Mouse (Mus musculus) myocyte (in vitro differentiated cells): ENCODE measurements around the gene Bst2. TPM values are rescaled to one million over a fixed set of nuclear protein-coding genes. Genes with fewer than 3 reads are reported as not detected.

ENCODE experiments used
- H3K27me3 ChIP-seq: one replicate; pipeline ENCODE4 v1.6.1; 2011; ENCODE audit not compliant: control insufficient read depth, insufficient read depth, insufficient read length
- H3K36me3 ChIP-seq: one replicate; pipeline ENCODE4 v1.6.1; 2011; ENCODE audit not compliant: control insufficient read depth, insufficient read depth
- H3K4me2 ChIP-seq: one replicate; pipeline ENCODE4 v1.6.1; 2011; ENCODE audit warnings: low read depth, control low read depth
- H3K4me3 ChIP-seq: one replicate; pipeline ENCODE4 v1.5.1; 2011; ENCODE audit warnings: mild to moderate bottlenecking, control low read depth, moderate library complexity
- H3K79me2 ChIP-seq: one replicate; pipeline ENCODE4 v1.6.1; 2011; ENCODE audit not compliant: control insufficient read depth, insufficient read depth
- H3ac ChIP-seq: one replicate; pipeline ENCODE4 v1.6.1; 2011; ENCODE audit not compliant: control insufficient read depth, insufficient read length
- CEBPB ChIP-seq: IDR thresholded peaks from 2 replicates; pipeline ENCODE4 v1.6.1; 2011; ENCODE audit warnings: mild to moderate bottlenecking, moderate library complexity; ENCODE audit not compliant: poor library complexity, insufficient read depth, severe bottlenecking
- E2F4 ChIP-seq: IDR thresholded peaks from one replicate; pipeline ENCODE4 v1.6.1; 2011; ENCODE audit warnings: mild to moderate bottlenecking, control low read depth, moderate library complexity; ENCODE audit not compliant: insufficient read depth
- MAX ChIP-seq: IDR thresholded peaks from one replicate; pipeline ENCODE4 v1.6.1; 2011; ENCODE audit warnings: low read depth, mild to moderate bottlenecking, control low read depth
- MYOD1 ChIP-seq, 3 experiments: IDR thresholded peaks; one replicate each; pipeline ENCODE4 v1.6.1; 2011; ENCODE audit warnings: control low read depth in 2 of 3, low read depth in 2 of 3, mild to moderate bottlenecking in 2 of 3, moderate library complexity in 1 of 3; ENCODE audit not compliant: insufficient read length in 2 of 3, control insufficient read depth in 1 of 3
- MYOG ChIP-seq, 3 experiments: IDR thresholded peaks; one replicate each; pipeline ENCODE4 v1.6.1; 2011; ENCODE audit warnings: control low read depth in 2 of 3, low read depth in 2 of 3, mild to moderate bottlenecking in 2 of 3; ENCODE audit not compliant: insufficient read length in 2 of 3, control insufficient read depth in 1 of 3, insufficient read depth in 1 of 3
- POLR2A ChIP-seq: IDR thresholded peaks from one replicate; pipeline ENCODE4 v1.6.1; 2011; ENCODE audit warnings: low read depth, mild to moderate bottlenecking, control low read depth, moderate library complexity; ENCODE audit not compliant: insufficient read length
- POLR2AphosphoS2 ChIP-seq: IDR thresholded peaks from one replicate; pipeline ENCODE4 v1.6.1; 2011; ENCODE audit warnings: low read depth, control low read depth; ENCODE audit not compliant: insufficient read length
- REST ChIP-seq: IDR thresholded peaks from one replicate; pipeline ENCODE4 v1.6.1; 2011; ENCODE audit warnings: mild to moderate bottlenecking, control low read depth, moderate library complexity; ENCODE audit not compliant: insufficient read depth, insufficient read length
- SRF ChIP-seq: IDR thresholded peaks from one replicate; pipeline ENCODE4 v1.6.1; 2011; ENCODE audit warnings: low read depth; ENCODE audit not compliant: control insufficient read depth, insufficient read length
- TCF12 ChIP-seq: IDR thresholded peaks from one replicate; pipeline ENCODE4 v1.6.1; 2011; ENCODE audit warnings: mild to moderate bottlenecking, control low read depth; ENCODE audit not compliant: poor library complexity, insufficient read depth, severe bottlenecking
- TCF3 ChIP-seq: IDR thresholded peaks from one replicate; pipeline ENCODE4 v1.6.1; 2011; ENCODE audit warnings: low read depth, control low read depth; ENCODE audit not compliant: insufficient read length
- USF1 ChIP-seq: IDR thresholded peaks from one replicate; pipeline ENCODE4 v1.6.1; 2011; ENCODE audit warnings: low read depth, mild to moderate bottlenecking, control low read depth, moderate library complexity
- polyA plus RNA-seq: library from polyadenylated mRNA; unstranded; fragments of >200 nt; fragmentation: generic; extraction: Trizol; gene quantifications from one replicate; pipeline ENCODE4 v1.2.1, GENCODE M21; 2012; ENCODE audit warnings: missing spikeins

The Bst2 gene
- polyA plus RNA-seq, 1 experiment, result 33.9 TPM

GRCm38 (mm10) chr8:71528362-71529073 is 8.7 kb downstream of the Bst2 start:
- no peak overlapping the region for H3K4me3 ChIP-seq
- peaks cover 8% of the 10 kb centered on the region for H3K27me3 ChIP-seq
- H3K36me3 ChIP-seq, result no peaks in the 10 kb centered on the region
- H3ac ChIP-seq, result no peak overlapping the region
- no peak overlapping the region for H3K4me2 ChIP-seq
- H3K79me2 ChIP-seq, result no peaks in the 10 kb centered on the region
- TF ChIP-seq USF1 (no peak), MYOG (IDR thresholded peaks at IDR 0.05; ENCODE audit: control insufficient read depth in 1 of 3, insufficient read depth in 1 of 3, insufficient read length in 2 of 3, low read depth in 2 of 3) (no peak), MYOD1 (IDR thresholded peaks at IDR 0.05; ENCODE audit: control insufficient read depth in 1 of 3, insufficient read length in 2 of 3, low read depth in 2 of 3) (no peak), TCF3 (no peak), POLR2AphosphoS2 (no peak), CEBPB (no peak), SRF (no peak), POLR2A (no peak), TCF12 (no peak), REST (no peak), E2F4 (no peak), MAX (no peak)

GRCm38 (mm10) chr8:71527162-71527870 is 9.9 kb downstream of the Bst2 start:
- Histone ChIP-seq H3K4me2 (no peak overlapping the region), H3K36me3 (no peaks in the 10 kb centered on the region), H3K79me2 (no peaks in the 10 kb centered on the region), H3K4me3 (no peak overlapping the region), H3ac (no peak overlapping the region), H3K27me3 (peaks cover 8% of the 10 kb centered on the region)
- TF ChIP-seq CEBPB (no peak), E2F4 (no peak), MYOD1 (IDR thresholded peaks at IDR 0.05; ENCODE audit: control insufficient read depth in 1 of 3, insufficient read length in 2 of 3, low read depth in 2 of 3) (no peak), POLR2AphosphoS2 (no peak), TCF12 (no peak), MYOG (IDR thresholded peaks at IDR 0.05; ENCODE audit: control insufficient read depth in 1 of 3, insufficient read depth in 1 of 3, insufficient read length in 2 of 3, low read depth in 2 of 3) (no peak), REST (no peak), MAX (no peak), TCF3 (no peak), POLR2A (no peak), SRF (no peak), USF1 (no peak)

GRCm38 (mm10) chr8:71526272-71526671 is 11.0 kb downstream of the Bst2 start:
- Histone ChIP-seq H3K36me3 (no peaks in the 10 kb centered on the region), H3ac (no peak overlapping the region), H3K4me3 (no peak overlapping the region), H3K4me2 (no peak overlapping the region), H3K27me3 (peaks cover 8% of the 10 kb centered on the region), H3K79me2 (no peaks in the 10 kb centered on the region)
- TF ChIP-seq POLR2AphosphoS2 (no peak), POLR2A (no peak), TCF12 (no peak), USF1 (no peak), MAX (no peak), TCF3 (no peak), SRF (no peak)

- Histone ChIP-seq H3K4me3 (no peak within 1 kb of the TSS), H3K79me2 (no peaks in the 10 kb centered on the region), H3K36me3 (no peaks in the 10 kb centered on the region), H3K4me2 (no peak within 1 kb of the TSS), H3K27me3 (peaks cover 8% of the 10 kb centered on the region), H3ac (no peak within 1 kb of the TSS)
- no peak for TF ChIP-seq USF1
- TF ChIP-seq E2F4, result no peak
These were observed 11.8 kb downstream of the Bst2 start, which contains the start of gene Ccdc194 for GRCm38 (mm10) chr8:71525226-71526050. Gene Ccdc194 (minus strand): TSS chr8:71525711.
